Mouse (Mus musculus): ENCODE data around the gene Polm.

The Polm gene

GRCm38 (mm10) chr11:5837251-5838246, at the start of gene Polm:
Gene Polm (minus strand): TSS chr11:5838016.
- in situ Hi-C loops (cut with MboI, MseI), result no loop called here

GRCm38 (mm10) chr11:5887250-5887649, 49.4 kb upstream of the Polm start:
- in situ Hi-C loops (cut with MboI, MseI), result no loop called here

DNA sequence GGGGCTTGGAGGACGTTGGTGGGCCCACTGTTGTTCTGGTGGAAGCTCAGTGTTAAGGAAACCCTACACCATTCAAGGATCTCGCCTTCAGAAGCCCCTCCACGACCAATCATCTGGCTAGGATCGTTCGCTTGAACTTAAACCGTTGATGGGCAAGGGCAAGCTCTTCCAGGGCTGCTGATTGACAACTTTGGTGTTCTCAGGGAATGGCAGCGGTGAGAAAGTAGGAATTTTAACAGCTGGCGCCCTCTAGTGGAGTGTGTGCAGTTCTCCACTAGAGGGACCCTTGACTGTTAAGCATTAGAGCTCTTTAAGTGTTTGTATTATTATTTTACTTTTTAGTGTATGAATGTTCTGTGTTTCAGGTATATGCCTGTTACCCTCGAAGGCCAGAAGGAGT, 48.4 kb upstream of the Polm start:
- in situ Hi-C loops (cut with MboI, MseI), result no loop called here

- in situ Hi-C loops (cut with MboI, MseI), result no loop called here
Observed at GRCm38 (mm10) chr11:5882518-5882917, 44.7 kb upstream of the Polm start.

GRCm38 (mm10) chr11:5879905-5880304, 42.1 kb upstream of the Polm start:
- in situ Hi-C loops (cut with MboI, MseI), result no loop called here

DNA sequence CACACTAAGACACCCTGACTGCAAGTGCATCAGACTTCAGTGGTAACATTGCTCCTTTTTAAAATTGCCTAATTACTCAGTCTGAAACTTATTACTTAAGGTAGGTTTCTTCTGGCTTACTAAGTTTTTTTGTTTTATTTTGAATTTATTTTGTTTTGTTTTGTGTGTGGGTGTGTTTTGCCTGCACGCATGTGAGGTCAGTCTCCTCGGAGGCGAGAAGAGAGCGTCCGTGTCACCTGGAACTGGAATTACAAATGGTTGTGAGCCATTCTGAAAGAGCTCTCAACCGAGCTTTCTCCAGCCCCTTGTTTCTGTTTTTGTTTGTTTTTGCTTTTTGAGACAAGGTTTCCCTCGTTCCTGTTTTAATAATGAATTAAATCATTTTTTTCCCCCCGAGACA, 40.8 kb upstream of the Polm start:
- in situ Hi-C loops (cut with MboI, MseI), result no loop called here

- in situ Hi-C loops (cut with MboI, MseI), result no loop called here
Observed at GRCm38 (mm10) chr11:5877921-5878526, 40.2 kb upstream of the Polm start, which contains the start of gene Pold2. Gene Pold2 (minus strand): TSS chr11:5878292.

- in situ Hi-C loops (cut with MboI, MseI), result no loop called here
Observed at GRCm38 (mm10) chr11:5877421-5877820, 39.6 kb upstream of the Polm start.

DNA sequence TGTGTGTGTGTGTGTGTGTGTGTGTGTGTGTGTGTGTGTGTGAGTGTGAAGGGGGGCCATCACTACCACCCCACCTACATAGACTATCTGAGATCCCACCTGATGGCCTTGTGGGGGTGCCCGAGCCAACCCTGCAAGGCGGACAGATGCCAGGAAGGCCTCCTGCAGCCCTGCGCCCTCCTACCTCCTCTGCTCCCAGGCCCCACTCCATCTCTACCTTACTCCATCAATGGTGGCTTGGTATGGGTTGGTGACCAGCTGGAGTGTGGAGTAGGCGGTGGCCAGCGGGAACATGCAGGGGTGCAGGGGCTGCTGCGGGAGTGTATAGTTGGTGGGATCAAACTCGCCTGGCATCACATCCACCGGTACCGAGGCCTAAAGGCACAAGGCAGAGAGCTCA, 35.4 kb upstream of the Polm start:
- in situ Hi-C loops (cut with MboI, MseI), result no loop called here

GRCm38 (mm10) chr11:5872707-5873106, 34.9 kb upstream of the Polm start:
- in situ Hi-C loops (cut with MboI, MseI), result no loop called here

DNA sequence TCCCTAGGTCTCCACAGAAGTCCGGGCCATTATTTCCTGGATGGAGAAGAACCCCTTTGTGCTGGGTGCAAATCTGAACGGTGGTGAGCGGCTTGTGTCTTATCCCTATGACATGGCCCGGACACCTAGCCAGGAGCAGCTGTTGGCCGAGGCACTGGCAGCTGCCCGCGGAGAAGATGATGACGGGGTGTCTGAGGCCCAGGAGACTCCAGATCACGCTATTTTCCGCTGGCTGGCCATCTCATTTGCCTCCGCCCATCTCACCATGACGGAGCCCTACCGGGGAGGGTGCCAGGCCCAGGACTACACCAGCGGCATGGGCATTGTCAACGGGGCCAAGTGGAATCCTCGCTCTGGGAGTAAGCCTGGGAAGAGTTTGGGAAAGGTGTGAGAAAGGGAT, 32.3 kb upstream of the Polm start:
- in situ Hi-C loops (cut with MboI, MseI), result no loop called here

DNA sequence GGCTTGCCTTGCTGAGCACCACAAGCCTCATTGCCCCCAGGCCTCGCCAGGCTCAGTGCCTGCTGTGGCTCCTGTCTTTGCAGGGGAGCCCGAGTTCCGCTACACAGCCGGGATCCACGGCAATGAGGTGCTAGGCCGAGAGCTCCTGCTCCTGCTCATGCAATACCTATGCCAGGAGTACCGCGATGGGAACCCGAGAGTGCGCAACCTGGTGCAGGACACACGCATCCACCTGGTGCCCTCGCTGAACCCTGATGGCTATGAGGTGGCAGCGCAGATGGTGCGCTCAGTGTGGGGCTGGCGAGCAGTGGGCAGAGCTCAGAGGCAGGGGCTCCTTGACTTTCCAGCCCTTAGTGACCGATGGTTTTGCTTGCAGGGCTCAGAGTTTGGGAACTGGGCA, 31.5 kb upstream of the Polm start:
- in situ Hi-C loops (cut with MboI, MseI), result no loop called here

DNA sequence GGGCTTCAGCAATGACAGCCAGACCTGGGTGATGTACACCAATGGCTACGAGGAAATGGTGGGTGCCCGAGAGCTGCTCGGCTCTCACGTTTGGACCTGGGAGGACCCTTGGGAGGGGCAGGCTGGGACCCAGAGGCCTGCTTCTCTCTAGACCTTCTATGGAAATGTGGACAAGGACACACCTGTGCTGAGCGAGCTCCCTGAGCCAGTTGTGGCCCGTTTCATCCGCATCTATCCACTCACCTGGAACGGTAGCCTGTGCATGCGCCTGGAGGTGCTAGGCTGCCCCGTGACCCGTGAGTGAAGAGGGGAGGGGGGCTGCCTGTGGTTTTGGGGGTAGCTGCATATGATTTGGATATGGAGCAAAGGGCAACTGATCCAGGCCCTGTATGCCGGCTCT, 30.5 kb upstream of the Polm start:
- in situ Hi-C loops (cut with MboI, MseI), result no loop called here

GRCm38 (mm10) chr11:5867196-5867595, 29.4 kb upstream of the Polm start:
- in situ Hi-C loops (cut with MboI, MseI), result no loop called here

- in situ Hi-C loops (cut with MboI, MseI), result no loop called here
Observed at GRCm38 (mm10) chr11:5862394-5863105, 24.7 kb upstream of the Polm start.

GRCm38 (mm10) chr11:5861678-5862393, 24.0 kb upstream of the Polm start, which contains the start of gene Aebp1:
Gene Aebp1 (plus strand): TSS chr11:5861947.
- in situ Hi-C loops (cut with MboI, MseI), result no loop called here

- in situ Hi-C loops (cut with MboI, MseI), result no loop called here
Observed at GRCm38 (mm10) chr11:5860639-5861038, 22.8 kb upstream of the Polm start.

DNA sequence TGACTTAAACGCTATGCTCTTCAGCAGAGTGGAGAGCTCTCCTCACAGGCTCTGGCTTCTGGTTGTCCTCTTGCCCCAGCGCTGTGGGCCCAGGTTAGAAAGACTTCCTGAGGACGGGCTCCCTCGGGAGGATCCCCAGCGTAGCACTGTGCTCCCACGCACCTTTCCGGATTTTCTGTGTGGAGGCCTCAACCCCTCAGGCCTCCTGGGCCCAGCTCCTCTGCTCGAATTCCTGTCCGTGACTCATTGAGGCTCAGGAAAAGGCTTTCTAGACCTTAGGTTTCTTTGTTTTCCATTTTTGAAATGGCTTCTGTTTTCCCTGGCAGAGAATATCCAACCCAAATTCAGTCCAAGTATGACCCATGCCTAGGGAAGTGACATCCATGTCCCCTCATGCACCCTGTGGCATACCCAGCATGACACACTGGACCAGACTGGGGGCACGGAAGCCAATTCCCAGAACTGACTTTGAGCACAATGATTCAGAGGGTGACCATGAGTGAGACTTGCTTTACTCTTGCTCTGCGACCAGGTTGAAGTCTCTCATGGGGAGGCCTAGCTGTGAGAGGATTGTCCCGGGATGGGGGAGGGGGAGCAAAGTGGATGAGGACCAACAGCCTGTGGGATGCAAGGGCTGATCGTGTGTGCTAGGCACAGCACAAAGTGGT, 22.2 kb upstream of the Polm start:
- in situ Hi-C loops (cut with MboI, MseI), result loop anchor here in 1 of 2 experiments (5.0 kb wide), 1 partner anchor 63 kb away; no protein-coding TSS in a partner anchor

- in situ Hi-C loops (cut with MboI, MseI), result loop anchor here in 1 of 2 experiments (5.0 kb wide), 1 partner anchor 61 kb away; no protein-coding TSS in a partner anchor
Observed at GRCm38 (mm10) chr11:5858723-5859122, 20.9 kb upstream of the Polm start.

DNA sequence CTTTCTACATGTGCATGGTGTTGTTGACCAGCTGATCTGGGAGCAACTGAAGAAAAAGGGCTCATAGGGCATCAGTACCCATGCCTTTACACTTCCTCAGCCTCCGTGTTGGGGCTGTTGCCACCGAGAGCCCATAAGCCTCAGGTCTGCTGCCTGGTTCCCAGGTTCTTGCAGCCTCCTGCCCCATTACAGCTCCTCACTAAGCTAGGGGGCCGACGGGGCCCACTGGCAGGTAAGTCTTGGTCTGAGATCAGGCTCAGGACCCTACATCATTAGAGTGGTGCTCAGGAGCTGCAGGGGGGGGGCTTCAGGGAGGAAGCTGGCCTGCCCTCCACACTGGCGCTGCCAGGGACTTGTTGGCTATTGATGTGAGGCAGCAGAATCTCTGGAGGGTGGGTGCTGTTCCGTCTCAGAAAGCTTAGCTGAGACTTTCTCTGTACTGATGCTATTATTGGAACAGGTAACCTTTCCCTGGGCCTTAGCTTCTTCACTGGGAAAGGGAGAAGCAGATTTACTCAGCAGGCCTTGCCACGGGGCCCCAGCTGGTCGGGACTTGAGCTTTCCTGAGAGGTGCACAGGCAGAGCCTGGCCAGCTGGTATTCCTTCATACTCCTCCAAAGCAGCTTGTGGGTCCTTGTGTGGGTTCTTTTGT, 18.8 kb upstream of the Polm start:
- in situ Hi-C loops (cut with MboI, MseI), result loop anchor here in 1 of 2 experiments (5.0 kb wide), 1 partner anchor 59 kb away; no protein-coding TSS in a partner anchor
